Mouse (Mus musculus): ENCODE data around the gene Olfr978.
"Not testable (repeated sequence)": the region's sequence is repeated elsewhere in the genome, so short reads cannot be mapped to it uniquely, and the experiment has no call there.

Olfr978 gene

GRCm38 (mm10) chr9:39991813-39992212, at the start of gene Olfr978:
Gene Olfr978, plus strand, starts transcription at chr9:39992113.
- no peak for DNase-seq (ENCODE audit: low read depth, low spot score)

DNA sequence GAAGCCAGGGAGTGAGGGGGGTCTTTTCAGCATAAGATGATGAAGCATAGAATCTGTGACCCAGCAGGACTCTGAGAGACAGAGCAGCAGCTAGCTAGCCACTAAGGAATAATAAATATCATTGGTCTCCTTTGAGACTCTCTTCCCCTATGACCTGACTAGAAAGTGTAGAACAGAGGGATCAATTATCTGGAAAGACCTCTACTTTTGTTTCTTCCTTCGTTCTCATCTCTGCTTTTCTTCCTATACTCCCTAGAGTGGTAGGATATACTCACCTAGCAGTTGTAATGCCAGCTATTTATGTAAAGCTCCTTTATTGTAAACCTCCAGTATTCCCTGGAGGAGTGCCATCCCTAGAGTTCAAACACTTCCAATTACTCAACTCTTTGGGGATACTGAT, 40.0 kb upstream of the Olfr978 start, which contains the start of gene Olfr975:
Olfr975 (minus strand) TSS at position 101 of the 400 bp plus-strand sequence.
- DNase-seq (ENCODE audit: low read depth, low spot score): no peak

DNA sequence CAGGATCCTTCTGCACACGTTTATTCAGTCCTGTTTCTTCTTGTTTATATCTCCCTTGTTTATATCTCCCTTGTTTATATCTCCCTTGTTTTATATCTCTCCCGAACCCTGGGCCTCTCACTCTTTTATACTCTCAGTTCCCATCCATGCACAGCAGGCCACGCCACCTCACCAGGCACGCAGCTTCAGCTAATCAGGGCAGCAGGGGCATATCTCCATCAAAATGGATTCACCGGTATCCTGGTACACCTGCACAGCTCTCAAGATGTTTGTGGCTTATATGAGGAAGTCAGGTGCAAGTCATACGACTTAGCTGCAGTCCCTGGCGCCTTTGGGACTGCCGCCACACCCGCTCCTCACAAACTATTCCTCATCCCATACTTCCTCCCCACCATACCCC, 30.9 kb upstream of the Olfr978 start, which contains the start of gene Olfr976:
Olfr976 (minus strand) TSS at position 101 of the 400 bp plus-strand sequence.
- not testable (repeated sequence) for DNase-seq (ENCODE audit: low read depth, low spot score)

DNA sequence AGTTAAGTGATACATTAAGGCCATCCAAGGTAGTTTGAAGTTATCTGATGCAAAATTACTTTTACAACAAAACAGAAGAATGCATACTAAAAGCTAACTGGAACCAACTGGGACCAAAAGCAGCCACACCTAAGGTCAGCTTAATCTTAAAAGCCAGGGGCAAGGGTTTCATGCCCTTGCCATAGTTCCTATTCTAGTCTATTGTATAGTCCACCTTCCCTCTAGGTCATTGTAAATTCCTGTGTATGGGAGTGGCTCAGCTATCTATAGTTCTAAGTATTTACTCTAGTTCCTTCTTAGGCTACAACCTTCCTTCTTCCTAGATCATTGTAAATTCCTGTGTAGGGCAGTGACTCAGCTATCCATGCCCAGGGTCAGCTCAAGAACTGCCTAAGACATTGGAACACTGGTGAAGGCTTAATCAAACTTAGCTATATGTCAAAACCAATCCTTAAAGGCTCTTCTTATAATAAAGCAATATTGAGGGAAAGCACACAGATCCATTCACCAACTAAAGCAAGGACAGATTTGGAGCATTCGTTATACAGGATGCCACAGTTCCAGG, 15.2 kb upstream of the Olfr978 start:
- DNase-seq (ENCODE audit: low read depth, low spot score): not testable (repeated sequence)

- no peak for DNase-seq (ENCODE audit: low read depth, low spot score)
Measured at GRCm38 (mm10) chr9:40003365-40003764, 11.5 kb downstream of the Olfr978 start, which contains the start of gene Olfr979. Gene Olfr979, minus strand, starts transcription at chr9:40003465.

DNA sequence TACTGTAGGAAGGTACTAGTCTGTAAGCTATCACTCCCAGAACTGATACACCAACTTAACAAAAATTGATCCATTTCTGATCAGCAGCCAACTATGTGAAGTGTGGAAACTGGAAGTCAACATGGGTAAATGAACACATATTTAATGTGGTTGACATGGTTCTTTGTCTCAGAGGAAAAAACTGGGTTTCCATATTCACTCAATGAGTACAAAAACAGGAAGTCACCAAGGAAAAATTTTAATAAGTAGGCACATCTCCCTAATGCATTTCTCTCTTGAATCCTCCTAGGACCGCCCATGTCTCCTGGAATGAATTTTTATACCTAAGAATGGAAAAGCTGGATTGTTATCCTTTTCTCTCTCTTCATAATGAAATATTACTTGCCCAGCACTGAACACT, 17.6 kb downstream of the Olfr978 start, which contains the start of gene Olfr980:
Olfr980 (minus strand) TSS at position 101 of the 400 bp plus-strand sequence.
- DNase-seq (ENCODE audit: low read depth, low spot score): no peak

GRCm38 (mm10) chr9:40021164-40021563, 29.3 kb downstream of the Olfr978 start, which contains the start of gene Olfr981:
Gene Olfr981, plus strand, starts transcription at chr9:40021464.
- no peak for DNase-seq (ENCODE audit: low read depth, low spot score)
